Mouse (Mus musculus) B cell, adult 2 months (primary cell): ENCODE data around the gene Olfml2a.

Source experiments
- DNase-seq, 2 experiments: peaks; one replicate each; pipeline ENCODE4 v3.0.0; 2022

The Olfml2a gene

GRCm38 (mm10) chr2:38939047-38939446 is 7.3 kb downstream of the Olfml2a start:
- peak in 1 of 2 experiments; percentile 22 for DNase-seq

GRCm38 (mm10) chr2:38941426-38941825 is 9.6 kb downstream of the Olfml2a start:
- no peak for DNase-seq

- DNase-seq, result no peak
Observed at GRCm38 (mm10) chr2:38941898-38942297, 10.1 kb downstream of the Olfml2a start.

GRCm38 (mm10) chr2:38943161-38943560 is 11.4 kb downstream of the Olfml2a start:
- DNase-seq, result no peak

- no peak for DNase-seq
Observed at GRCm38 (mm10) chr2:38943977-38944376, 12.2 kb downstream of the Olfml2a start.

- DNase-seq, result no peak
Observed at GRCm38 (mm10) chr2:38944460-38945161, 12.8 kb downstream of the Olfml2a start.

- no peak for DNase-seq
Observed at GRCm38 (mm10) chr2:38947566-38947965, 15.8 kb downstream of the Olfml2a start.

GRCm38 (mm10) chr2:38950281-38950719 is 18.5 kb downstream of the Olfml2a start:
- DNase-seq, result no peak

GRCm38 (mm10) chr2:38953152-38953883 is 21.5 kb downstream of the Olfml2a start:
- DNase-seq, result no peak

GRCm38 (mm10) chr2:38956062-38956461 is 24.3 kb downstream of the Olfml2a start:
- no peak for DNase-seq

GRCm38 (mm10) chr2:38957671-38958223 is 26.0 kb downstream of the Olfml2a start:
- DNase-seq, result no peak

- DNase-seq, result no peak
Observed at GRCm38 (mm10) chr2:38964198-38964597, 32.4 kb downstream of the Olfml2a start.

GRCm38 (mm10) chr2:38969650-38970049 is 37.9 kb downstream of the Olfml2a start:
- no peak for DNase-seq

GRCm38 (mm10) chr2:38970057-38970456 is 38.3 kb downstream of the Olfml2a start:
- no peak for DNase-seq

GRCm38 (mm10) chr2:38973223-38973622 is 41.4 kb downstream of the Olfml2a start:
- no peak for DNase-seq

- no peak for DNase-seq
Observed at GRCm38 (mm10) chr2:38973701-38974100, 41.9 kb downstream of the Olfml2a start.

- DNase-seq, result no peak
Observed at GRCm38 (mm10) chr2:38974171-38974570, 42.4 kb downstream of the Olfml2a start.

GRCm38 (mm10) chr2:38975181-38975580 is 43.4 kb downstream of the Olfml2a start:
- no peak for DNase-seq

GRCm38 (mm10) chr2:38975941-38976805 is 44.4 kb downstream of the Olfml2a start:
- DNase-seq, result no peak

GRCm38 (mm10) chr2:38977837-38978236 is 46.1 kb downstream of the Olfml2a start:
- DNase-seq, result no peak

- DNase-seq, result no peak
Observed at GRCm38 (mm10) chr2:38983456-38983855, 51.7 kb downstream of the Olfml2a start.

GRCm38 (mm10) chr2:38986580-38986979 is 54.8 kb downstream of the Olfml2a start:
- DNase-seq, result no peak

GRCm38 (mm10) chr2:38987371-38987770 is 55.6 kb downstream of the Olfml2a start:
- no peak for DNase-seq
